Mouse (Mus musculus) CD8-positive naive resting alpha-beta T cell, adult 57 days (primary cell): ENCODE data around the gene Arfip2. TPM values are rescaled to one million over a fixed set of nuclear protein-coding genes. Genes with fewer than 3 reads are reported as not detected.

Experiments used
- total RNA-seq: library from RNA; stranded (reverse); gene quantifications from one replicate; pipeline ENCODE4 v1.2.4, GENCODE M21; 2023

The Arfip2 gene
- 31.9 TPM for total RNA-seq

DNA sequence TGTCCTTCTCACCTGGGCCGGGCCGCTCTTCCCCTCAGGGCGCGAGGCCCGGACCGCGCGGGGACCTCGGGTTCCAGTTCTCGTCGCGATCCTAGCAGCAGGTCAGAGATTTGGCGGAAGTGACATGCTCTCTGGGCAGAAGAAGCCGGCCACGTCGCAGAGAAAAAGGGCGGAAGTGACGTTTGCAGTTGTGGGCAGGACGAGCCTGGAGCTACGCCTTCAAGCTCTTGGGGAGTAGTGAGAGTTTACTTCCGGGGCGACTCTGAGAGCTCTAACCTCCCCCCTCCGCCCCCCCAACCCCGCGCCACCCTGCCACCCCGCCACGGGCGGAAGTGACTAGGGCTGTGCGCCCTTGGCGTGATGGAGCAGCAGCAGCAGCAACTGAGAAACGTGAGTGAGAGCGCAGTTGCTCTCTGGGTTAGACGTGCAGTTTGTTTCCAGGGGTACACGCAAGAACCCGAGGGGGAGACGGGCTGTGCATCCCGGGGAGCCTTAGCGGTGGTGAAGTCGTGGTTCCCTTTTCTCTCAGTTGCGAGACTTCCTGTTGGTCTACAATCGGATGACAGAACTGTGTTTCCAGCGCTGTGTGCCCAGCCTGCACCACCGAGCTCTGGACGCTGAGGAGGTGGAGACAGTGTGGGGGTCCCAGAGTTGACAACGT, at the start of gene Arfip2, which contains the start of gene Gm45799:
Gene Arfip2 (minus strand): TSS at position 184 of the 661 bp plus-strand sequence.
Gene Gm45799 (plus strand): TSS at position 320 of the 661 bp plus-strand sequence.

DNA sequence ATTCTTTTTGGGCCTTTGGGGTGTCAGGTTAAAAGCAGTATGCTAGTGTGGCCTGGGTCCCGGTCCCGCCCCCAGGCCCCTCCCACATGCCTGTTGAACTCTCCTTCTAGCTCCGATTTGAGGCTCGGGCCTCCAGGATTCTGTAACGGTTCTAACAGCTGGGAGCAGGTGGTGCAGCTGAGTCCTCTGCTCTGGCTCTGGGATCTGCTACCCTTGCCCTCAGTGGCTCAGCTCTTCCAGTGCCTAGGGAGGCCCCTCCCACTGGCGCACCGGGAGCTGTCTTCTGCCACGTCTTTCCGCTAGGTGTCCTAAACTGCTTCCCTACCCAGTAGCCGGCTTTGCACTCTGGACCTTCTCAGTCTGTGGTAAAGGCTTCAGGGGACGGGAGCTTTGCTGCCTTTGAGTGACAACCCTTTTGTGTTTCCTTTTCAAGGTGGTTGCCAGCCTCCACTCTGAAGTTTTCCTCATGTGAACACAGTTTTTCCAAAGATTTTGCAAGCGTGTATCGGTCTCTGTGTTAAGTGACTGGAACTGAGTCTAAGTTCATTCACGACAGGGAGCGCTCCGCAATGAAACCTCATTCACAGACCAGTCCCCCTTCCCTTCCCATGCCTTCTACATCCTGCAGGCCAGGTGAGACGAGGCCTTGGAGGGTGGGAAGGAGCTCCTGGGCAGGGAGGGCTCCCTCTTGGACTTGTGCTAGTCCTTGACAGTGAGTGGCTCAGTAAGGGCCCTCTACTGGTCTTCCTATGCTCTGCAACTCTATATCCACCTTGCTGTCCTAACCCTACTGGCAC, 10.6 kb upstream of the Arfip2 start, which contains the start of gene Dnhd1:
Gene Dnhd1 (plus strand): TSS at position 189 of the 797 bp plus-strand sequence.

DNA sequence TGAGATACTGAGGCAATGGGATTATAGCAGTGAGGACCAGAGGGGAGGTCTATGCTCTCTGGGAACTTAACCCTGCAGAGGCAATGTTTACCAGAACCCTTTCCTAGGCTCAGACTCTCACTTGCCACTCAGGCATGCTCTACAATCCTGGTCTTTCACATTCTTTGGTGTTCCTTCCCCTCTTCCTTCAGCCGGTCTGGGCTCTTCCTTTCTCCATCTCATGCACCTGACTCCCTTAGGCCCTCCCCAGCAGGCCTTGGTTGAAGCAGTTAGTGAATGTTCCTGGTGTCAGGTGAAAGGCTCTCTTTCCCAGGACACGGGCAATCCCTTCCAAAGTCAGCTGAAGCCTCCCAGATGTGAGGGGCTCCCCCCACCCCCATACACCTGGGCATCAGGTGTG, 460 bp downstream of the Arfip2 start, which contains the start of gene Timm10b:
Gene Timm10b (plus strand): TSS at position 301 of the 400 bp plus-strand sequence.

GRCm38 (mm10) chr7:105633127-105633800, 7.0 kb downstream of the Arfip2 start, which contains the start of gene Trim3:
TSS of gene Trim3 (minus strand) at chr7:105633571.

Other genes starting within 250 kb of the Arfip2 start
- gene Fam160a2, start 240.4 kb downstream of the Arfip2 start, total RNA-seq = 42.6 TPM
- not detected for gene Cnga4, start 235.8 kb downstream of the Arfip2 start, total RNA-seq
- gene Cckbr, start 214.7 kb downstream of the Arfip2 start, total RNA-seq = not detected
- gene Cavin3, start 158.1 kb downstream of the Arfip2 start, total RNA-seq = not detected
- gene Smpd1, start 86.1 kb downstream of the Arfip2 start, total RNA-seq = 21.5 TPM
- 2.6 TPM for gene Apbb1, start 58.8 kb downstream of the Arfip2 start, total RNA-seq
- not detected for gene Hpx, start 40.3 kb downstream of the Arfip2 start, total RNA-seq
- gene Trim3, start 6.8 kb downstream of the Arfip2 start, total RNA-seq = 17.5 TPM
- gene Timm10b, start 360 bp downstream of the Arfip2 start, total RNA-seq = 68.0 TPM
- 8.8 TPM for gene Gm45799, start 136 bp upstream of the Arfip2 start, total RNA-seq
- gene Dnhd1, start 10.4 kb upstream of the Arfip2 start, total RNA-seq = 4.7 TPM
- 93.6 TPM for gene Ilk, start 96.2 kb upstream of the Arfip2 start, total RNA-seq
- gene Rrp8, start 97.0 kb upstream of the Arfip2 start, total RNA-seq = 20.0 TPM
- gene Taf10, start 103.9 kb upstream of the Arfip2 start, total RNA-seq = 190 TPM
- gene Tpp1, start 111.8 kb upstream of the Arfip2 start, total RNA-seq = 50.2 TPM
- gene Dchs1, start 147.2 kb upstream of the Arfip2 start, total RNA-seq = 0.03 TPM
- 59.0 TPM for gene Mrpl17, start 170.7 kb upstream of the Arfip2 start, total RNA-seq